Mouse (Mus musculus): ENCODE data around the gene Alms1. TPM values are rescaled to one million over a fixed set of nuclear protein-coding genes. Genes with fewer than 3 reads are reported as not detected.

The Alms1 gene
- 0.43 and 0.53 TPM in 2 replicates for polyA plus RNA-seq (2021; fragmentation: Nextera tagmentation)
- long read RNA-seq, experiment 1, partial matches to known transcripts: 1 of 3 reads
- long read RNA-seq, experiment 1, other reads (novel, unspliced or antisense): 1 of 3 reads
- long read RNA-seq, experiment 2, partial matches to known transcripts: 2 of 3 reads
- long read RNA-seq, experiment 2, other reads (novel, unspliced or antisense): 1 of 3 reads

GRCm38 (mm10) chr6:85587396-85588143 is at the start of gene Alms1:
Alms1 (plus strand) TSS chr6:85587531.

GRCm38 (mm10) chr6:85713105-85713504 is 125.8 kb downstream of the Alms1 start, which contains the start of gene Nat8f7:
Nat8f7 (minus strand) TSS chr6:85713205.

Other genes starting within 250 kb of the Alms1 start
- 8.0 and 17.1 TPM in 2 replicates for gene Rab11fip5, start 212.9 kb upstream of the Alms1 start, polyA plus RNA-seq (2021; fragmentation: Nextera tagmentation)
- not detected in 2 replicates for gene Noto, start 163.6 kb upstream of the Alms1 start, polyA plus RNA-seq (2021; fragmentation: Nextera tagmentation)
- 23.9 and 24.7 TPM in 2 replicates for gene Smyd5, start 155.5 kb upstream of the Alms1 start, polyA plus RNA-seq (2021; fragmentation: Nextera tagmentation)
- 262 and 371 TPM in 2 replicates for gene Cct7, start 136.0 kb upstream of the Alms1 start, polyA plus RNA-seq (2021; fragmentation: Nextera tagmentation)
- 43.8 and 46.2 TPM in 2 replicates for gene Pradc1, start 135.6 kb upstream of the Alms1 start, polyA plus RNA-seq (2021; fragmentation: Nextera tagmentation)
- gene Fbxo41, start 84.5 kb upstream of the Alms1 start, polyA plus RNA-seq (2021; fragmentation: Nextera tagmentation): 13.2 and 15.0 TPM in 2 replicates
- gene Egr4, start 73.9 kb upstream of the Alms1 start, polyA plus RNA-seq (2021; fragmentation: Nextera tagmentation): 6.2 and 72.1 TPM in 2 replicates
- 0.88 TPM in 2 replicates for gene Nat8f7, start 125.7 kb downstream of the Alms1 start, polyA plus RNA-seq (2021; fragmentation: Nextera tagmentation)
- 3.7 and 8.5 TPM in 2 replicates for gene Nat8f3, start 178.2 kb downstream of the Alms1 start, polyA plus RNA-seq (2021; fragmentation: Nextera tagmentation)
- gene Nat8f6, start 233.4 kb downstream of the Alms1 start, polyA plus RNA-seq (2021; fragmentation: Nextera tagmentation): 0.23 and 0.51 TPM in 2 replicates
- gene Nat8f5, start 233.4 kb downstream of the Alms1 start, polyA plus RNA-seq (2021; fragmentation: Nextera tagmentation): 4.1 and 4.2 TPM in 2 replicates
- gene Nat8, start 244.6 kb downstream of the Alms1 start, polyA plus RNA-seq (2021; fragmentation: Nextera tagmentation): 2.3 and 2.7 TPM in 2 replicates